Mouse (Mus musculus) CH12.LX (cell line): Measurements from ENCODE around the gene Trim44. TPM values are rescaled to one million over a fixed set of nuclear protein-coding genes. Genes with fewer than 3 reads are reported as not detected.

Source experiments
- DNase-seq: peaks from one replicate; pipeline ENCODE4 v3.0.0-alpha.2; 2013; ENCODE audit errors: extremely low read depth
- H3K27ac ChIP-seq: 2 replicates; pipeline ENCODE4 v1.5.1; 2012; ENCODE audit warnings: low read depth, mild to moderate bottlenecking, control low read depth, moderate library complexity; ENCODE audit not compliant: insufficient read depth
- H3K27me3 ChIP-seq: replicated peaks from 2 replicates; pipeline ENCODE3; 2012; ENCODE audit warnings: inconsistent platforms
- H3K36me3 ChIP-seq, 2 experiments: replicated peaks in 1 of 2; 2 replicates each; pipeline versions ENCODE3 to v1.6.1; 2012; ENCODE audit warnings: inconsistent platforms in 1 of 2, low read length in 1 of 2, mild to moderate bottlenecking in 1 of 2, mixed read lengths in 1 of 2, moderate library complexity in 1 of 2; ENCODE audit not compliant: control insufficient read depth in 1 of 2, insufficient read depth in 1 of 2
- H3K4me1 ChIP-seq, 2 experiments: 2 replicates each; pipeline ENCODE4 v1.6.1; 2012; ENCODE audit warnings: inconsistent platforms in 1 of 2, moderate library complexity in 1 of 2; ENCODE audit not compliant: insufficient read depth in 2 of 2, control insufficient read depth in 1 of 2
- H3K4me2 ChIP-seq: 2 replicates; pipeline ENCODE4 v1.6.1; 2012; ENCODE audit warnings: low read depth, mild to moderate bottlenecking, control low read depth; ENCODE audit not compliant: poor library complexity, insufficient read depth, severe bottlenecking
- H3K4me3 ChIP-seq, 3 experiments: fragments of 150-350 bp in 1 of 3; sonication (generic) in 1 of 3; replicated peaks in 1 of 3; 2 replicates each; pipeline versions ENCODE3 to v1.5.1; 2011 to 2012; ENCODE audit warnings: low read depth in 2 of 3, low read length in 2 of 3, mild to moderate bottlenecking in 2 of 3, moderate library complexity in 2 of 3, control low read depth in 1 of 3, improper control_type of control experiment in 1 of 3, inconsistent platforms in 1 of 3, mixed read lengths in 1 of 3; ENCODE audit not compliant: poor library complexity in 1 of 3
- H3K79me2 ChIP-seq: replicated peaks from 2 replicates; pipeline ENCODE4 v1.6.1; 2012; ENCODE audit warnings: mild to moderate bottlenecking, moderate library complexity; ENCODE audit not compliant: control insufficient read depth, poor library complexity, insufficient read depth, severe bottlenecking; ENCODE audit errors: extremely low read depth
- H3K9ac ChIP-seq: 2 replicates; pipeline ENCODE4 v1.6.1; 2012; ENCODE audit warnings: low read depth, mild to moderate bottlenecking, control low read depth, moderate library complexity; ENCODE audit not compliant: insufficient read depth
- H3K9me3 ChIP-seq: replicated peaks from 2 replicates; pipeline ENCODE3; 2012; ENCODE audit warnings: low read length, inconsistent platforms, mixed read lengths
- BHLHE40 ChIP-seq: IDR thresholded peaks from 2 replicates; pipeline ENCODE4 v1.6.1; 2011; ENCODE audit warnings: mild to moderate bottlenecking, low read depth, low read length, improper control_type of control experiment
- CHD2 ChIP-seq: IDR thresholded peaks from 2 replicates; pipeline ENCODE4 v1.6.1; 2011; ENCODE audit warnings: low read length, improper control_type of control experiment
- CTCF ChIP-seq, 2 experiments: IDR thresholded peaks in 1 of 2; conservative IDR thresholded peaks in 1 of 2; 2 replicates each; pipeline ENCODE4 v1.5.1; 2011 to 2012; ENCODE audit warnings: low read depth in 2 of 2, low read length in 2 of 2, improper control_type of control experiment in 1 of 2, inconsistent platforms in 1 of 2, mild to moderate bottlenecking in 1 of 2, moderate library complexity in 1 of 2
- EP300 ChIP-seq: IDR thresholded peaks from 2 replicates; pipeline ENCODE4 v1.6.1; 2011; ENCODE audit warnings: low read length, improper control_type of control experiment
- GABPA ChIP-seq: IDR thresholded peaks from 2 replicates; pipeline ENCODE4 v1.6.1; 2012; ENCODE audit warnings: low read depth, low read length, improper control_type of control experiment, inconsistent platforms; ENCODE audit not compliant: insufficient replicate concordance
- HCFC1 ChIP-seq: IDR thresholded peaks from 2 replicates; pipeline ENCODE4 v1.6.1; 2012; ENCODE audit warnings: low read depth, mild to moderate bottlenecking, inconsistent platforms, low read length, improper control_type of control experiment
- JUN ChIP-seq: IDR thresholded peaks from 2 replicates; pipeline ENCODE4 v1.6.1; 2011; ENCODE audit warnings: low read depth, mild to moderate bottlenecking, low read length, improper control_type of control experiment, moderate library complexity; ENCODE audit not compliant: insufficient read depth
- KAT2A ChIP-seq: IDR thresholded peaks from 2 replicates; pipeline ENCODE4 v1.6.1; 2012; ENCODE audit warnings: low read length, improper control_type of control experiment, inconsistent platforms; ENCODE audit not compliant: insufficient replicate concordance
- MAFK ChIP-seq: IDR thresholded peaks from 2 replicates; pipeline ENCODE4 v1.6.1; 2011; ENCODE audit warnings: low read length, improper control_type of control experiment; ENCODE audit not compliant: insufficient replicate concordance
- MAZ ChIP-seq: IDR thresholded peaks from 2 replicates; pipeline ENCODE4 v1.6.1; 2012; ENCODE audit warnings: low read depth, mild to moderate bottlenecking, inconsistent platforms, low read length, improper control_type of control experiment, moderate library complexity
- MYC ChIP-seq: IDR thresholded peaks from 2 replicates; pipeline ENCODE4 v1.6.1; 2011; ENCODE audit warnings: low read depth, mild to moderate bottlenecking, improper control_type of control experiment, low read length
- NRF1 ChIP-seq: IDR thresholded peaks from 2 replicates; pipeline ENCODE4 v1.6.1; 2014; ENCODE audit warnings: low read depth, mild to moderate bottlenecking, inconsistent platforms, low read length, improper control_type of control experiment, moderate library complexity
- PAX5 ChIP-seq: IDR thresholded peaks from 2 replicates; pipeline ENCODE4 v1.6.1; 2012; ENCODE audit warnings: low read length, inconsistent platforms, mixed read lengths
- POLR2A ChIP-seq: IDR thresholded peaks from 2 replicates; pipeline ENCODE4 v1.6.1; 2011; ENCODE audit warnings: low read depth, mild to moderate bottlenecking, improper control_type of control experiment, low read length
- POLR2AphosphoS2 ChIP-seq: IDR thresholded peaks from 2 replicates; pipeline ENCODE4 v1.6.1; 2011; ENCODE audit warnings: low read depth, low read length, improper control_type of control experiment
- RAD21 ChIP-seq: IDR thresholded peaks from 2 replicates; pipeline ENCODE4 v1.6.1; 2011; ENCODE audit warnings: low read depth, mild to moderate bottlenecking, low read length, improper control_type of control experiment, moderate library complexity
- TBP ChIP-seq: conservative IDR thresholded peaks from 2 replicates; pipeline ENCODE4 v1.6.1; 2011; ENCODE audit warnings: low read depth, low read length, improper control_type of control experiment
- TCF12 ChIP-seq: IDR thresholded peaks from 2 replicates; pipeline ENCODE4 v1.6.1; 2014; ENCODE audit warnings: low read depth, mild to moderate bottlenecking, inconsistent platforms, low read length, improper control_type of control experiment
- USF1 ChIP-seq: IDR thresholded peaks from 2 replicates; pipeline ENCODE4 v1.6.1; 2014; ENCODE audit warnings: low read depth, mild to moderate bottlenecking, inconsistent platforms, low read length, improper control_type of control experiment
- USF2 ChIP-seq: conservative IDR thresholded peaks from 2 replicates; pipeline ENCODE4 v1.6.1; 2011; ENCODE audit warnings: low read depth, low read length, improper control_type of control experiment
- ZMIZ1 ChIP-seq: IDR thresholded peaks from 2 replicates; pipeline ENCODE4 v1.6.1; 2012; ENCODE audit warnings: low read depth, mild to moderate bottlenecking, inconsistent platforms, low read length, improper control_type of control experiment
- ZNF384 ChIP-seq: IDR thresholded peaks from 2 replicates; pipeline ENCODE4 v1.6.1; 2012; ENCODE audit warnings: low read depth, low read length, improper control_type of control experiment, inconsistent platforms
- dilution Hi-C: fragments of 300-500 bp; cut with MboI; formaldehyde crosslinking; loops from 2 replicates; pipeline ENCODE4 v1.14.3; 2020; ENCODE audit warnings: low sequenced_read_pairs; ENCODE audit not compliant: extremely low pct_unique_long_range_greater_than_20kb, extremely low pct_ligation_motif_present
- in situ Hi-C: fragments of 300-500 bp; cut with MboI; formaldehyde crosslinking; loops from 3 replicates; pipeline ENCODE4 v1.14.3; 2019; ENCODE audit warnings: low sequenced_read_pairs, low pct_ligation_motif_present, low pct_unique_long_range_greater_than_20kb, mixed read lengths
- polyA plus RNA-seq: library from polyadenylated mRNA; unstranded; fragments of >175 nt; gene quantifications from 2 replicates; pipeline ENCODE4 v1.2.1, GENCODE M21; 2012; ENCODE audit warnings: low read depth; ENCODE audit not compliant: insufficient read length
- total RNA-seq, 2 experiments: library from RNA; depleted of rRNA; stranded (reverse); fragments of 300-350 nt in 1 of 2; fragments of >200 nt in 1 of 2; gene quantifications; 2 replicates each; pipeline ENCODE4 v1.2.3; 2012 to 2014

Gene Trim44
- total and polyA plus RNA-seq, 3 experiments = 22.7 to 77.5 (median 28.0) TPM

DNA sequence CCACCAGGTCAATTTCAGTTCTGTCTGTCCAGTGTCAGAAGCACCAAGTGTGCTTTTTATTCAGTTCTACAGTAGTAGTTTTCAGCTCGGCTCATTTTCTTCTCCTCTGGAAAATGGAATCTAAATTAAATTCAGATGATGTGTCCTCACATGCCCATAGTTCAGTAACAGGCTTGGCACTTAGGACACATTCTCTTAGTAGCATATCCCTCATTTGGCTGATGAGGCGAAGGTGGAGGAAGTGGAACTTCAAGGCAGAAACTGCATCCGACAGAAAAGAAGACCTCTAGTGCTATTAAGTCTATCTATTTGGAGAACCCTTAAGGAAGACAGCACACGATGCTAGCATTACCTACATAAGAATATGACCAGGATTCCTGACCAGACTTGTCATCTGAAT is 92.5 kb downstream of the Trim44 start:
- no peak for DNase-seq
- H3K4me1 ChIP-seq = peaks cover 0 to 3% of the 10 kb centered on the region in 2 experiments; a peak in 1 of 4 replicates
- dilution Hi-C loops (no loop called here), in situ Hi-C loops (no loop called here)
- no peak overlapping the region for H3K4me3 ChIP-seq
- peaks cover 2 to 51% of the 10 kb centered on the region in 2 experiments for H3K36me3 ChIP-seq
- H3K27ac ChIP-seq = no peak overlapping the region
- no peak overlapping the region for H3K9ac ChIP-seq
- no peaks in the 10 kb centered on the region for H3K9me3 ChIP-seq
- no peaks in the 10 kb centered on the region for H3K79me2 ChIP-seq
- no peaks in the 10 kb centered on the region for H3K27me3 ChIP-seq
- H3K4me2 ChIP-seq = no peak overlapping the region
- no peak for TF ChIP-seq CTCF (conservative IDR thresholded peaks at IDR 0.05 in 1 of 2, IDR thresholded peaks at IDR 0.05 in 1 of 2; ENCODE audit: low read depth in 2 of 2, low read length in 2 of 2)
- TF ChIP-seq ZNF384 = no peak
- no peak for TF ChIP-seq ZMIZ1
- TF ChIP-seq USF1 = no peak
- no peak for TF ChIP-seq HCFC1
- no peak for TF ChIP-seq GABPA
- no peak for TF ChIP-seq TBP
- TF ChIP-seq KAT2A = no peak
- no peak for TF ChIP-seq EP300
- no peak for TF ChIP-seq POLR2AphosphoS2
- TF ChIP-seq JUN = no peak
- no peak for TF ChIP-seq USF2
- no peak for TF ChIP-seq NRF1
- TF ChIP-seq MAZ = no peak
- TF ChIP-seq MYC = no peak
- TF ChIP-seq BHLHE40 = no peak
- TF ChIP-seq TCF12 = no peak
- TF ChIP-seq CHD2 = no peak
- no peak for TF ChIP-seq RAD21
- no peak for TF ChIP-seq MAFK

DNA sequence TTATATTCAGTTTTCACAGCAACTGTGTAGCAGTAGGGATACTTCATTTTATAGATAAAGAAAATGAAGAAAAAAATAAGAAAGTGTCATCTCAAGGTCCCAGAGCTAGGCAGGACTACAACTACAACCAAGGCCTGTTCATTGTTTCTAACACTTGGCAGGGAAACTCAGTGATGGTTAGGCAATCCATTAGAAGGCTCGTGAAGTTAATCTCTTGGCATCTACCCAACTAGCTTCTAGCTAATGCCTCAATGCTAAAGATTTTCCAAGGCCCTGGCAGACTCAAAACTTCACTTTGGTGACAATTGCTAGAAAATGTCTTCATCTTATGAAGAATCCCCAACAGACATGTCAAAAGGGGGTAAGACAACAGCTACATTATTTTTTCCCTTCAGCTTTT is 93.0 kb downstream of the Trim44 start:
- TF ChIP-seq KAT2A = no peak
- no peak for TF ChIP-seq POLR2A
- no peak for TF ChIP-seq BHLHE40
- TF ChIP-seq USF2 = no peak
- TF ChIP-seq PAX5 = no peak
- Histone ChIP-seq H3K9ac (no peak overlapping the region), H3K36me3 (peaks cover 2 to 54% of the 10 kb centered on the region in 2 experiments), H3K4me1 (peaks cover 0 to 3% of the 10 kb centered on the region in 2 experiments; a peak in 1 of 4 replicates), H3K4me3 (no peak overlapping the region), H3K27me3 (no peaks in the 10 kb centered on the region), H3K4me2 (no peak overlapping the region), H3K27ac (no peak overlapping the region), H3K79me2 (no peaks in the 10 kb centered on the region), H3K9me3 (no peaks in the 10 kb centered on the region)
- dilution Hi-C loops = no loop called here
- in situ Hi-C loops = no loop called here
- no peak for DNase-seq
